Mouse (Mus musculus): ENCODE results near the gene Kdelr2. TPM values are rescaled to one million over a fixed set of nuclear protein-coding genes. Genes with fewer than 3 reads are reported as not detected.
"Not testable (repeated sequence)": the region's sequence is repeated elsewhere in the genome, so short reads cannot be mapped to it uniquely, and the experiment has no call there.

The Kdelr2 gene
- 147 and 188 TPM in 2 replicates for polyA plus RNA-seq (2012; rRNA removed)

GRCm38 (mm10) chr5:143403221-143404147 is at the start of gene Kdelr2:
Gene Kdelr2, plus strand, starts transcription at chr5:143403838.
- DNase-seq (ENCODE audit: low read depth) = no peak

GRCm38 (mm10) chr5:143356017-143356416 is 47.6 kb upstream of the Kdelr2 start:
- DNase-seq (ENCODE audit: low read depth) = no peak

- DNase-seq (ENCODE audit: low read depth) = no peak
These were observed 46.8 kb upstream of the Kdelr2 start, which contains the start of gene Grid2ip for GRCm38 (mm10) chr5:143356686-143357388. Gene Grid2ip, plus strand, starts transcription at chr5:143357338.

- no peak for DNase-seq (ENCODE audit: low read depth)
These were observed 46.1 kb upstream of the Kdelr2 start for GRCm38 (mm10) chr5:143357564-143357963.

- no peak for DNase-seq (ENCODE audit: low read depth)
These were observed 44.4 kb upstream of the Kdelr2 start for GRCm38 (mm10) chr5:143359263-143359662.

GRCm38 (mm10) chr5:143360000-143360399 is 43.6 kb upstream of the Kdelr2 start:
- no peak for DNase-seq (ENCODE audit: low read depth)

- DNase-seq (ENCODE audit: low read depth) = no peak
These were observed 42.2 kb upstream of the Kdelr2 start for GRCm38 (mm10) chr5:143361428-143361827.

- no peak for DNase-seq (ENCODE audit: low read depth)
These were observed 39.7 kb upstream of the Kdelr2 start for GRCm38 (mm10) chr5:143363678-143364615.

GRCm38 (mm10) chr5:143367931-143368330 is 35.7 kb upstream of the Kdelr2 start:
- no peak for DNase-seq (ENCODE audit: low read depth)

GRCm38 (mm10) chr5:143369611-143370255 is 33.9 kb upstream of the Kdelr2 start:
- DNase-seq (ENCODE audit: low read depth) = no peak

- DNase-seq (ENCODE audit: low read depth) = no peak
These were observed 33.1 kb upstream of the Kdelr2 start for GRCm38 (mm10) chr5:143370416-143371145.

- no peak for DNase-seq (ENCODE audit: low read depth)
These were observed 32.5 kb upstream of the Kdelr2 start for GRCm38 (mm10) chr5:143371146-143371510.

GRCm38 (mm10) chr5:143372818-143373217 is 30.8 kb upstream of the Kdelr2 start:
- DNase-seq (ENCODE audit: low read depth) = no peak

GRCm38 (mm10) chr5:143375242-143375641 is 28.4 kb upstream of the Kdelr2 start:
- DNase-seq (ENCODE audit: low read depth) = no peak

GRCm38 (mm10) chr5:143376156-143376555 is 27.5 kb upstream of the Kdelr2 start:
- DNase-seq (ENCODE audit: low read depth) = no peak

GRCm38 (mm10) chr5:143386797-143387621 is 16.6 kb upstream of the Kdelr2 start:
- no peak for DNase-seq (ENCODE audit: low read depth)

- no peak for DNase-seq (ENCODE audit: low read depth)
These were observed 9.5 kb upstream of the Kdelr2 start for GRCm38 (mm10) chr5:143394184-143394583.

GRCm38 (mm10) chr5:143394966-143395365 is 8.7 kb upstream of the Kdelr2 start:
- not testable (repeated sequence) for DNase-seq (ENCODE audit: low read depth)

GRCm38 (mm10) chr5:143395649-143396048 is 8.0 kb upstream of the Kdelr2 start:
- DNase-seq (ENCODE audit: low read depth) = no peak

Data from gonadal fat pad, adult 2 months (tissue).